Mouse (Mus musculus) MEL (cell line): ENCODE data around the gene Rmnd1.

Experiments used
- CTCF ChIP-seq, 3 experiments: IDR thresholded peaks in 2 of 3; conservative IDR thresholded peaks in 1 of 3; 2 replicates each; pipeline ENCODE4 v1.5.1; 2011 to 2012; ENCODE audit warnings: low read length in 3 of 3, low read depth in 2 of 3, mild to moderate bottlenecking in 2 of 3, improper control_type of control experiment in 1 of 3, inconsistent platforms in 1 of 3, mixed read lengths in 1 of 3, moderate library complexity in 1 of 3; ENCODE audit not compliant: control insufficient read depth in 1 of 3, insufficient read depth in 1 of 3, poor library complexity in 1 of 3, severe bottlenecking in 1 of 3
- ELF1 ChIP-seq: IDR thresholded peaks from 2 replicates; pipeline ENCODE4 v1.6.1; 2014; ENCODE audit warnings: low read depth, mild to moderate bottlenecking, inconsistent platforms, low read length, improper control_type of control experiment, moderate library complexity
- MAZ ChIP-seq: IDR thresholded peaks from 2 replicates; pipeline ENCODE4 v1.6.1; 2012; ENCODE audit warnings: low read depth, mild to moderate bottlenecking, inconsistent platforms, low read length, improper control_type of control experiment
- POLR2A ChIP-seq, 2 experiments: IDR thresholded peaks; 2 replicates each; pipeline ENCODE4 v1.6.1; 2011 to 2012; ENCODE audit warnings: low read length in 2 of 2, mild to moderate bottlenecking in 2 of 2, control low read depth in 1 of 2, improper control_type of control experiment in 1 of 2, low read depth in 1 of 2, moderate library complexity in 1 of 2; ENCODE audit not compliant: control insufficient read depth in 1 of 2, insufficient read depth in 1 of 2, poor library complexity in 1 of 2
- POLR2AphosphoS2 ChIP-seq: IDR thresholded peaks from 2 replicates; pipeline ENCODE4 v1.6.1; 2011; ENCODE audit warnings: low read length, improper control_type of control experiment
- TBP ChIP-seq: IDR thresholded peaks from 2 replicates; pipeline ENCODE4 v1.8.0; 2011; ENCODE audit warnings: low read depth, low read length, improper control_type of control experiment

- TF ChIP-seq CTCF (IDR thresholded peaks at IDR 0.05 in 2 of 3, conservative IDR thresholded peaks at IDR 0.05 in 1 of 3; ENCODE audit: control insufficient read depth in 1 of 3, insufficient read depth in 1 of 3, low read depth in 2 of 3, low read length in 3 of 3, poor library complexity in 1 of 3, severe bottlenecking in 1 of 3) = no peak
- TF ChIP-seq POLR2A (IDR thresholded peaks at IDR 0.05; ENCODE audit: control insufficient read depth in 1 of 2, insufficient read depth in 1 of 2, low read depth in 1 of 2, low read length in 2 of 2, poor library complexity in 1 of 2) = no peak
- no peak for TF ChIP-seq MAZ
- no peak for TF ChIP-seq TBP
- TF ChIP-seq ELF1 = no peak
- TF ChIP-seq POLR2AphosphoS2 = no peak
Observed at GRCm38 (mm10) chr10:4384244-4384643, 47.9 kb downstream of the Rmnd1 start.
